Mouse (Mus musculus) midbrain, embryonic 12.5 days (tissue): ENCODE data around the gene Ubxn7. TPM values are rescaled to one million over a fixed set of nuclear protein-coding genes. Genes with fewer than 3 reads are reported as not detected.

Experiments
- ATAC-seq: fragments of 200-750 bp; cut with Nextera tagmentation; 2 replicates; pipeline ENCODE4 v1.8.0; 2017; ENCODE audit warnings: low read depth, moderate TSS enrichment, moderate library complexity; ENCODE audit not compliant: low FRiP score
- H3K27ac ChIP-seq: fragments of 300-500 bp; sonication (generic); replicated peaks from 2 replicates; pipeline ENCODE4 v1.5.1; 2016; ENCODE audit warnings: mild to moderate bottlenecking
- H3K27me3 ChIP-seq: fragments of 300-500 bp; sonication (generic); 2 replicates; pipeline ENCODE4 v1.6.1; 2016; ENCODE audit warnings: mild to moderate bottlenecking
- H3K36me3 ChIP-seq: fragments of 300-500 bp; sonication (generic); 2 replicates; pipeline ENCODE4 v1.6.1; 2016
- H3K4me1 ChIP-seq: fragments of 300-500 bp; sonication (generic); 2 replicates; pipeline ENCODE4 v1.6.1; 2016
- H3K4me2 ChIP-seq: fragments of 300-500 bp; sonication (generic); replicated peaks from 2 replicates; pipeline ENCODE4 v1.6.1; 2016; ENCODE audit warnings: mild to moderate bottlenecking, moderate library complexity
- H3K4me3 ChIP-seq: fragments of 300-500 bp; sonication (generic); 2 replicates; pipeline ENCODE4 v1.5.1; 2016; ENCODE audit warnings: mild to moderate bottlenecking
- H3K9ac ChIP-seq: fragments of 300-500 bp; sonication (generic); replicated peaks from 2 replicates; pipeline ENCODE4 v1.6.1; 2016; ENCODE audit warnings: mild to moderate bottlenecking, moderate library complexity
- H3K9me3 ChIP-seq: fragments of 300-500 bp; sonication (generic); 2 replicates; pipeline ENCODE4 v1.6.1; 2016; ENCODE audit warnings: mild to moderate bottlenecking
- WGBS: fragments of 180-500 bp; shearing (Covaris S2); methylation state at CpG from one replicate; pipeline ENCODE4 v1.1.7; 2016; 5-methylcytosine and 5-hydroxymethylcytosine counted together
- polyA plus RNA-seq: library from polyadenylated mRNA; unstranded; fragments of >200 nt; fragmentation: Nextera tagmentation; extraction: Ambion mirVana; gene quantifications from 2 replicates; pipeline ENCODE4 v1.2.1, GENCODE M21; 2016

Gene Ubxn7
- polyA plus RNA-seq, 1 experiment from 2014 or later, result 35.8 TPM

- Histone ChIP-seq H3K36me3 (no peaks in the 10 kb centered on the region), H3K4me3 (no peak overlapping the region), H3K9ac (no peak overlapping the region), H3K27me3 (no peaks in the 10 kb centered on the region), H3K4me2 (no peak overlapping the region), H3K27ac (no peak overlapping the region), H3K9me3 (no peaks in the 10 kb centered on the region), H3K4me1 (no peaks in the 10 kb centered on the region)
- no peak for ATAC-seq
- 86% methylated on average over 10 of the region's 10 CpGs for WGBS
Observed at GRCm38 (mm10) chr16:32407730-32408129, 75.7 kb downstream of the Ubxn7 start.

- 62% methylated on average over 1 of the region's 1 CpGs for WGBS
- peaks cover 7% of the 10 kb centered on the region for H3K4me1 ChIP-seq
- H3K4me2 ChIP-seq, result no peak overlapping the region
- H3K27ac ChIP-seq, result no peak overlapping the region
- H3K27me3 ChIP-seq, result no peaks in the 10 kb centered on the region
- no peaks in the 10 kb centered on the region for H3K9me3 ChIP-seq
- H3K36me3 ChIP-seq, result no peaks in the 10 kb centered on the region
- no peak for ATAC-seq
- H3K4me3 ChIP-seq, result no peak overlapping the region
- H3K9ac ChIP-seq, result no peak overlapping the region
Observed at GRCm38 (mm10) chr16:32417457-32417856, 85.4 kb downstream of the Ubxn7 start.

DNA sequence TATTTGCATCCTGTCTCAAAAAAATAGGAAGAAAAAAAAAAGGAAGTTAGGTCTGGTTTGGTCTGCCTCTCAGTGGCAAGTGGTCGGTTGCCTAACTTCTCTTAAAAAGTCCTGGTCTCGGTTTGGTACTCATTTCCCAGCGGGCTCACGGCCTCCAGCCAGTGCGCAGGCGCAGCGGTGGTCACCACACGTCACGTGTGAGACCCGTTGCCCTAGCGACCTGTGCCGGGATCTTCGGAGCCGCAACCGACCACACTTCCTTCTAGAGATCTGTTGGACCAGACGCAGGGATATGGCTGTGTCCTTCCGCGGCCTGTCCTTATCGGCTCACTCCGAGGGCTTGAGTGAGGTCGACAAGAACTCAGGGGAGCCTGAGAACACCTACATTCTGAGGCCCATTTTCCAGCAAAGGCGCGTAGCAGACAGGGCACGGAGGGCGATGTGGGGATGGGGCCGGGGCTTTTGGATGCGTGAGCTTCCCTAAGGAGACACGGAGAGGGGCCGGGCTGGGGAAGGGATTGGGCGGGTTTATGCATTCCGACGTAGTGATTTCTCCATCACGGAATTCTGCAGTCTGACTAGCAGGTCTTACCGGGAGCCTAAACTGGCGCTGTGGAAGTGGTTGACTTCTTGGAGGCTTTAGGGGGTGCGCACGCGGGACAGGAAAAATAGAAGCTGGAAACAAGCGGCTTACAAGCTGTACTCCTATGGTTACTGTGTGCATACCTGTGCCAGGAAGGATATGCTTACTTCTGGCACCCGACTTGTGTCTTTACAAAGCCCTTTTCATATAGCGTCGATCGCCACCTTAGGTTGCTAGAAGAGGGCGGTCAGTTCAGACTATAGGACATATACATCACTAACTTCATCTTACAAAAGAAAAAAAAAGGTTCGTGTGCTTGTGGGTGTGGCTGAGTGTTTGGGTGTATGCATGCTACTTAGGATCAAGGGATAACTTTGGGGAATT, 87.7 kb downstream of the Ubxn7 start, which contains the start of gene Tctex1d2:
TSS of gene Tctex1d2 (plus strand) at position 186 of the 967 bp plus-strand sequence.
- no peaks in the 10 kb centered on the region for H3K27me3 ChIP-seq
- H3K27ac ChIP-seq, result peak within 1 kb of the TSS; percentile 87
- peak; percentile 93 for ATAC-seq
- peaks cover 7% of the 10 kb centered on the region for H3K4me1 ChIP-seq
- peak within 1 kb of the TSS; percentile 65 for H3K4me3 ChIP-seq
- H3K9me3 ChIP-seq, result no peaks in the 10 kb centered on the region
- peak within 1 kb of the TSS; percentile 70 for H3K4me2 ChIP-seq
- H3K9ac ChIP-seq, result peak within 1 kb of the TSS; percentile 73
- H3K36me3 ChIP-seq, result no peaks in the 10 kb centered on the region
- 2% methylated on average over 45 of the region's 45 CpGs for WGBS

- Histone ChIP-seq H3K9ac (no peak overlapping the region), H3K4me1 (peaks cover 14% of the 10 kb centered on the region), H3K36me3 (no peaks in the 10 kb centered on the region), H3K27me3 (no peaks in the 10 kb centered on the region), H3K4me3 (no peak overlapping the region), H3K4me2 (no peak overlapping the region), H3K27ac (no peak overlapping the region), H3K9me3 (no peaks in the 10 kb centered on the region)
- WGBS, result 83% methylated on average over 3 of the region's 3 CpGs
- no peak for ATAC-seq
Observed at GRCm38 (mm10) chr16:32427506-32427905, 95.4 kb downstream of the Ubxn7 start.

- peak within 1 kb of the TSS; percentile 78 for H3K4me3 ChIP-seq
- WGBS, result 0% methylated on average over 53 of the region's 54 CpGs
- H3K36me3 ChIP-seq, result no peaks in the 10 kb centered on the region
- ATAC-seq, result peak; percentile 97
- H3K4me1 ChIP-seq, result peaks cover 14% of the 10 kb centered on the region
- H3K27me3 ChIP-seq, result no peaks in the 10 kb centered on the region
- H3K9me3 ChIP-seq, result no peaks in the 10 kb centered on the region
- H3K9ac ChIP-seq, result peak within 1 kb of the TSS; percentile 83
- H3K27ac ChIP-seq, result peak within 1 kb of the TSS; percentile 81
- H3K4me2 ChIP-seq, result peak within 1 kb of the TSS; percentile 91
Observed at GRCm38 (mm10) chr16:32430474-32431046, 98.5 kb downstream of the Ubxn7 start, which contains the start of gene Pcyt1a. Gene Pcyt1a (plus strand): TSS chr16:32430921.

DNA sequence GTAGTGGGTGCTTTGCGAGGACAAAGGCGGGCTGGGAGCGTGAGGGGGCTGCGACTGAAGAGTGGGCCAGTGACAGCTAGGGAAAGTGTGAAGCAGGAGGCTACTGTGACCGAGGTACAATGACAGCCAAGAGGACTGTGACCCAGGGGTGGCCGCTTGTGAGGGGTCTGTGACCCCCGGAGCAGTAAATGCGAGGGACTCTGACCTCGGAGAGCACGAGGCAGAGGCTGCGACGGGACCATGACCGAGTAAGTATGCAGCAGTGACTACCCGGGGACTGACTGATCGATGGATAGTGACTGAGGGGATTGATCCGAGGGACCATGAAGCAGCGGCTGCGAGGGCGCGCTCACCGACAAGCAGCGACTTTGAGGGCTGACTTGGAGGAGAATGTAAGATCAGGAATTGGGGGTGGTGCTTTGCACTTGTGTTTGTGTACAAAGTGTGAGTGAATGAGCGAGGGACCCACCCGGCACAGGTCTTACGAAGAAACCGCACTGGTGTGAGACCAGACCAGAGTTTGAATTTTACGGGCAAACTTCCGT, 99.1 kb downstream of the Ubxn7 start:
- WGBS, result 3% methylated on average over 28 of the region's 28 CpGs

GRCm38 (mm10) chr16:32431926-32432325, 99.9 kb downstream of the Ubxn7 start:
- Histone ChIP-seq H3K4me3 (peak overlapping the region; percentile 78; the same call in 1 of the 2 replicates), H3K27me3 (no peaks in the 10 kb centered on the region), H3K9ac (no peak overlapping the region), H3K4me2 (peak overlapping the region; percentile 91), H3K27ac (no peak overlapping the region), H3K9me3 (no peaks in the 10 kb centered on the region), H3K4me1 (peaks cover 14% of the 10 kb centered on the region), H3K36me3 (no peaks in the 10 kb centered on the region)
- no peak for ATAC-seq
- WGBS, result 93% methylated on average over 1 of the region's 1 CpGs

More for the DNA sequence above, 99.1 kb downstream of the Ubxn7 start:
- no peaks in the 10 kb centered on the region for H3K9me3 ChIP-seq
- peak overlapping the region; percentile 81 for H3K27ac ChIP-seq
- H3K9ac ChIP-seq, result peak overlapping the region; percentile 83
- H3K27me3 ChIP-seq, result no peaks in the 10 kb centered on the region
- peaks cover 14% of the 10 kb centered on the region for H3K4me1 ChIP-seq
- H3K4me2 ChIP-seq, result peak overlapping the region; percentile 91
- ATAC-seq, result no peak
- H3K4me3 ChIP-seq, result peak overlapping the region; percentile 78
- no peaks in the 10 kb centered on the region for H3K36me3 ChIP-seq

DNA sequence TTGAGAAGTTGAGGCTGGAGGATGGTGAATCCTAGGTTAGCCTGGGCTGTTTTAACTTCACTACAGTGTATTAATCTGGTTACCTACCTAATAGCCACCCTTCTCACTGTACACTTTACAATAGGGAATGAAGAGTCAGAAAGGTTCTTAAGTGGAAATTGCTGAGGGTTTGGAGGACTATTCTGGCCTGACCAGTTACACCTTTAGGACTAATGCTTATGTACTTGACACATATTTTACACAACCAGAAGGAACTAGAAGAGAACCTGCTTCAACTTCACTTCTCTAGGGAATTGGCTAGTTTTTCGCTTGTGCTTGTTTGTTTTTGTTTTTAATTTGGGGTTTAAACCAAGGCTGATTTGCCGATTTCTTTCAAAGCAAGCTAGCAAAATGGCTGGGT, 101.1 kb downstream of the Ubxn7 start:
- Histone ChIP-seq H3K4me3 (no peak overlapping the region), H3K4me2 (no peak overlapping the region), H3K27ac (no peak overlapping the region), H3K4me1 (peaks cover 14% of the 10 kb centered on the region), H3K9me3 (no peaks in the 10 kb centered on the region), H3K36me3 (no peaks in the 10 kb centered on the region), H3K27me3 (no peaks in the 10 kb centered on the region), H3K9ac (no peak overlapping the region)
- WGBS, result 79% methylated on average over 2 of the region's 2 CpGs
- no peak for ATAC-seq

DNA sequence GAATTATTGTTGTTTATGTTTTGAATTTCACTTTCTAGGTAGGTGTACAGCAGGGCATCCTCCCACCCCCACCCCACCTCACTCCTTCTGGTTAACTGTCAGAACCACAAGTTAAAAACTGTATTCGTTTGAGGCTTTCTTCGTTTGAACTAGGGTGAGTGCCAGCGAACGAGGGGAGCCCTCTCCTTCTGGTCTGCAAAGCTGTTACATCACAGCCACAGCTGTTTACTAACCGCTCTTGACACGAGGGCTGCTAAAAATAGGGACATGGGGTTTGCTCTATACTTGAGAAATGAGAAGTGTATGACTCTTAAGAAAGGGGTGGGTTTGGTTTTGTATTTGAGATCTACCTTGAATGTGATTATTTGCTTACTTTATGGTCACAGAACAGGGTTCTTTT, 102.0 kb downstream of the Ubxn7 start:
- H3K27ac ChIP-seq, result no peak overlapping the region
- H3K4me2 ChIP-seq, result no peak overlapping the region
- H3K9ac ChIP-seq, result no peak overlapping the region
- no peaks in the 10 kb centered on the region for H3K27me3 ChIP-seq
- ATAC-seq, result no peak
- H3K4me3 ChIP-seq, result no peak overlapping the region
- peaks cover 14% of the 10 kb centered on the region for H3K4me1 ChIP-seq
- 74% methylated on average over 6 of the region's 6 CpGs for WGBS
- H3K9me3 ChIP-seq, result no peaks in the 10 kb centered on the region
- H3K36me3 ChIP-seq, result no peaks in the 10 kb centered on the region

- Histone ChIP-seq H3K36me3 (no peaks in the 10 kb centered on the region), H3K9me3 (no peaks in the 10 kb centered on the region), H3K4me2 (no peak overlapping the region), H3K4me1 (peaks cover 11% of the 10 kb centered on the region), H3K27me3 (no peaks in the 10 kb centered on the region), H3K9ac (no peak overlapping the region), H3K4me3 (no peak overlapping the region), H3K27ac (no peak overlapping the region)
- ATAC-seq, result no peak
Observed at GRCm38 (mm10) chr16:32434691-32435090, 102.6 kb downstream of the Ubxn7 start.

DNA sequence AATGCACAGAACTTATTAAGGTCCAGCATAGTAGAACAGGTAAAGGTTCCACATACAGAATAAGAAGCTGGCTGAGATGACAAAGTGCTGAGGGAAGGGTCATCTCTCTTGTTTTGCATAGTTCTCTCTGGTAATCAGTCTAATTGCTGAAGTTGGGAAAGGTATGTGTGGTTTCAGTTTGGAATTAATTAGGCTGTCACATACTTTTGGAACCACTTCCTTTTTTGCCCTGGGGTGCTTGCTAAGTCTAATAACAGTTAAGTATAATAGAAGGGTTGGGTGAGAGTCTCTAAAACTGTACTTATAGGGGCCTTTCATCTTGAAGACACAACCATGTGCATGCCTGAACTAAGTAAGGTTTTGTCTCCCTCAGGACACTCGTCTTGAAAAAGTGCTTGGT, 104.6 kb downstream of the Ubxn7 start:
- Histone ChIP-seq H3K9ac (no peak overlapping the region), H3K4me3 (no peak overlapping the region), H3K4me2 (no peak overlapping the region), H3K9me3 (no peaks in the 10 kb centered on the region), H3K27me3 (no peaks in the 10 kb centered on the region), H3K36me3 (0 out of 2 replicates have a peak, but pooled peaks cover 6% of the 10 kb centered on the region), H3K4me1 (peaks cover 4% of the 10 kb centered on the region), H3K27ac (no peak overlapping the region)
- WGBS, result 73% methylated on average over 1 of the region's 1 CpGs
- ATAC-seq, result no peak

GRCm38 (mm10) chr16:32437266-32437665, 105.2 kb downstream of the Ubxn7 start:
- ATAC-seq, result no peak
- H3K4me2 ChIP-seq, result no peak overlapping the region
- H3K4me3 ChIP-seq, result no peak overlapping the region
- WGBS, result 95% methylated on average over 1 of the region's 1 CpGs
- H3K27ac ChIP-seq, result no peak overlapping the region
- no peaks in the 10 kb centered on the region for H3K4me1 ChIP-seq
- H3K36me3 ChIP-seq, result 0 out of 2 replicates have a peak, but pooled peaks cover 6% of the 10 kb centered on the region
- no peak overlapping the region for H3K9ac ChIP-seq
- no peaks in the 10 kb centered on the region for H3K27me3 ChIP-seq
- no peaks in the 10 kb centered on the region for H3K9me3 ChIP-seq
